Mouse (Mus musculus) ES-CJ7 (cell line): ENCODE data around the gene Cxcl12.

Experiments used
- DNase-seq: peaks from one replicate; pipeline ENCODE4 v3.0.0; 2011; ENCODE audit warnings: low read depth, low spot score

The Cxcl12 gene

GRCm38 (mm10) chr6:117168321-117169011, at the start of gene Cxcl12:
TSS of gene Cxcl12 (plus strand) at chr6:117168535.
- peak; percentile 37 for DNase-seq

GRCm38 (mm10) chr6:117122074-117122473, 46.3 kb upstream of the Cxcl12 start:
- DNase-seq = no peak

- DNase-seq = no peak
Observed at GRCm38 (mm10) chr6:117126356-117126755, 42.0 kb upstream of the Cxcl12 start.

- no peak for DNase-seq
Observed at GRCm38 (mm10) chr6:117129443-117129842, 38.9 kb upstream of the Cxcl12 start.

- no peak for DNase-seq
Observed at GRCm38 (mm10) chr6:117130680-117131111, 37.6 kb upstream of the Cxcl12 start.

- no peak for DNase-seq
Observed at GRCm38 (mm10) chr6:117134526-117134925, 33.8 kb upstream of the Cxcl12 start.

GRCm38 (mm10) chr6:117137735-117138134, 30.6 kb upstream of the Cxcl12 start:
- DNase-seq = no peak

GRCm38 (mm10) chr6:117140907-117141306, 27.4 kb upstream of the Cxcl12 start:
- DNase-seq = no peak

GRCm38 (mm10) chr6:117146951-117147350, 21.4 kb upstream of the Cxcl12 start:
- no peak for DNase-seq

- peak; percentile 40 for DNase-seq
Observed at GRCm38 (mm10) chr6:117151484-117152149, 16.7 kb upstream of the Cxcl12 start.

GRCm38 (mm10) chr6:117153046-117153445, 15.3 kb upstream of the Cxcl12 start:
- DNase-seq = no peak

GRCm38 (mm10) chr6:117156846-117157245, 11.5 kb upstream of the Cxcl12 start:
- DNase-seq = no peak

- DNase-seq = no peak
Observed at GRCm38 (mm10) chr6:117159710-117160690, 8.3 kb upstream of the Cxcl12 start.

GRCm38 (mm10) chr6:117163486-117163885, 4.8 kb upstream of the Cxcl12 start:
- DNase-seq = no peak

GRCm38 (mm10) chr6:117166581-117167425, 1.5 kb upstream of the Cxcl12 start:
- DNase-seq = peak; percentile 95

GRCm38 (mm10) chr6:117167426-117167730, 957 bp upstream of the Cxcl12 start:
- DNase-seq = no peak

- DNase-seq = peak; percentile 50
Observed at GRCm38 (mm10) chr6:117169051-117169909, 945 bp downstream of the Cxcl12 start.

- DNase-seq = peak; percentile 7
Observed at GRCm38 (mm10) chr6:117169910-117170747, 1.8 kb downstream of the Cxcl12 start.

GRCm38 (mm10) chr6:117172358-117172757, 4.0 kb downstream of the Cxcl12 start:
- DNase-seq = no peak
